Mouse (Mus musculus) thymus, adult 18-20 months (tissue): ENCODE measurements around the gene Mrps21.
A peak's percentile ranks its signal among the peaks of the same experiment; 100 is the strongest.

Experiments used
- DNase-seq, 2 experiments: peaks; one replicate each; pipeline ENCODE4 v3.0.0; 2022; ENCODE audit warnings: mixed read lengths in 2 of 2

The Mrps21 gene

GRCm38 (mm10) chr3:95842503-95843214 is 28.7 kb downstream of the Mrps21 start:
- DNase-seq = no peak

DNA sequence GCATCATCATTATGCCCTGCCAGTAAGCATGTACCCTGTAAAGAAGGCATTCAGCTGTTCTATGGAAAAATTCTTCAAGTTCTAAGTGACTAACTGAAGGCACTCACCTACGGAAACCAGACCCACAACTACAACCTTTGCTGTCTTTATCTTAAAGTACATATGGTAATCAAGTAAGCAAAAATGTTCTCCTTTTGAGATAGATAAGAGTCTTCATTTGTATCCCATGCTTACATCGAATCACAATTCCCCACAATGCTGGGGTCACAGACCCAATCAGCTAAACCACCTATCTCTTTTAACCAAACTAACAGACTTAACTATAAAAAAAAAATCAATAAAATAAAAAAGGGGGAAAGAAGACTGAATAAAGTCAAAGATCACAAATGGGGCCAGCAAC is 32.1 kb downstream of the Mrps21 start:
- DNase-seq = no peak

DNA sequence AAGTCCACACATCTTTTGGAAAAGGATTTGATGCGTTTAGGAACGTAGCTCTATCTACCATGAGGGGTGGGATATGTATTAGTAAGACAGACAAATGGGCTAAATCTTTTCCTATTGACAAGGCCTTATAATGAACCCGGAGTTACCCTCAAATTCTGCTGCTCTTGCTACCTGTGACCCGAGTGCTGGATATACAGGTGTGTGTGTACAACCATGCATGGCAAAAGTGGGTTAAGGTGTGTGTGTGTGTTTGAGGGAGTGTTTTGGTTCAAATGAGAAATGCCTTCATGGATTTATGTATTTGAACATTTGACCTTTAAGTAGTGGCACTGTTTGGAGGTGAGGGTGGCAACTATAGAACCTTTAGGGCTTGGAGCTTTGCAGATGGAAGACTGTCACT is 42.3 kb downstream of the Mrps21 start:
- no peak for DNase-seq

- no peak for DNase-seq
Observed at GRCm38 (mm10) chr3:95826275-95826674, 45.0 kb downstream of the Mrps21 start.

- no peak for DNase-seq
Observed at GRCm38 (mm10) chr3:95820046-95821010, 51.0 kb downstream of the Mrps21 start.

DNA sequence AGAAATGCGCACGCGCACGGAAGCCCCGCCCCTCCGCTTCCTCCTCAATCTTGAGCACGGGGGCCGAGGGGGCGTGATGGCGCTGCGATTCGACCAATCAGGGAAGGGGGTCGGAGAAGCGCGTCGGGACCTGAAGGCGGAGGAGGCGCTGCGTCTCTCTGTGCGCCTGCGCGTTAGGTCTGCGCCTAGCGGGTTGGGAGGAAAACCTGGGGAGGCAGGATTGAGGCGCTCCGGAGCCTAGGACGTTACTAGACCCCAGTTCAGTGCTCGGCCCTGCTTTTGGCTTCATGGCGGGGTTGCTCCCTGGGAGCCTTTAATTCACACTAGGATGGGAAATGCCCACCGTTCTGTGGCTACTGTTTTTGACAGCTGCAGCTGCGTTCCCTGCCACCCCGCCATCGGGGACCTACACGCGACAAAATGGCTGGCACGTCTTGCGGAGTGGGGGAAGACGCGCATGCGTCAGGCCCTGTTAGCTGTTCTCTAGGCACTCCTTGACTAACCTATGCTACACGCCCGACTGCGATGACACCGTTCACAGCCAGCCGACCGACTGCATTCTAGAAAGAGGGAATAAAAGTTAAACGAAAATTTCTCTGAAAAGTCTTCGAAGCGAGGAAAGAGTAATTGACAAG is 51.9 kb downstream of the Mrps21 start:
- peak; percentile 99 to 100 for DNase-seq

DNA sequence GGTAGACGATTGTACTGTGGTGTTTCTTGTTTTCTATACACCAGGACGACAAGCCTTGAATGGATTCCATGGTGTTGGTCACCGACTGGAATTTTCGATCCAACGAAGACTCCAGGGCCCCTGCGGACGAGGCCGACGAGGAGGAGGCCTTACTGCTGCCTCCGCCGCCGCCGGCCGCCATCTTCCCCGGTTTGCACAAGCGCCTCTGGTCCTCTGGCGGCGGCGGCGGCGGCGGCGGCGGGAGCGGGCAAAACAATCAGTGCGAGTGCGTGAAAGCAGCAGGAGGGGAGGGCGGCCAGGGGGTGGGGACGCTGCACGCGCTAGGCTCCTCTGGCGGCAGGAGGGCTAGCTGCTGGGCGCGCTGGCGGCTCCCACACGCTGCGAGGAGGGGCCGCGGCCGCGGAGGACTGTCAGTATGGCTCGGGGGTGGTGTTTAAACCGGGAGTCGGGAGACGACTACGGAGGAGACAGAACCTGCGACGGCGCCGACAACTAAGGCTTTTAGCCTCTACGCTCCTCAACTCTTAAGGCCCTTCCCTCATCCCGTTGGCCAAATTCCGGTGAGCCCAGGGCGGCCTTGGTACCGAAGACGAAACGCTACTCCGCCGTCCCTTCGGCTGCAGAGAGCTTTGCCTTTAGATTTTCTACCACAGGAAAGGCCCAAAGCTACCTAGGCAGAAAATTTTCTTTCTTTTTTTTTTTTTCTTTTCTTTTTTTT is 52.6 kb downstream of the Mrps21 start, which contains the start of gene Rprd2:
Gene Rprd2 (minus strand): TSS at position 293 of the 718 bp plus-strand sequence.
- peak; percentile 48 to 66 for DNase-seq

DNA sequence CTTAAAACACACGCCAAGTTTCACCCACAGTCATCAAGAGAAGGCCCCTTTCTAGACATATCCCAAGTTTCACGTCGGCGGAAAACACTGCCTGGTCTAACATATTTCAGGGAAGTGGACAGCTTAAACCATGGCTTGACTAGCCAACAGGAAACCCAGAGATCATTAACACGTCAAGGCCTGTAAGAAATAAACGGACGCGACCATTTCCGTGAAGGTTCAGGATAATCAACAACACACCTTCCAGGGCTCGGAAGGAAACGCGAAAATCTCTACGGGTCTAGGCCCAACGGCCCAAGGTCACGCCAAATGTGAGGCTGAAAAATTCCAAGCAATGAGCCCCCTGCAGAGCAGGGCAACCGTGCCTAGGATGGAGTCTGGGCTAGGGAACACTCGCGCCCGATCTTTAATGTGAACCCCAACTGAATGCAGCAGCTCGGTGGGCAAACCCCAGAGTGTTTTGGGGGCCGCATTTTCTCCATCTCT is 53.2 kb downstream of the Mrps21 start:
- DNase-seq = peak in 1 of 2 experiments; percentile 22

DNA sequence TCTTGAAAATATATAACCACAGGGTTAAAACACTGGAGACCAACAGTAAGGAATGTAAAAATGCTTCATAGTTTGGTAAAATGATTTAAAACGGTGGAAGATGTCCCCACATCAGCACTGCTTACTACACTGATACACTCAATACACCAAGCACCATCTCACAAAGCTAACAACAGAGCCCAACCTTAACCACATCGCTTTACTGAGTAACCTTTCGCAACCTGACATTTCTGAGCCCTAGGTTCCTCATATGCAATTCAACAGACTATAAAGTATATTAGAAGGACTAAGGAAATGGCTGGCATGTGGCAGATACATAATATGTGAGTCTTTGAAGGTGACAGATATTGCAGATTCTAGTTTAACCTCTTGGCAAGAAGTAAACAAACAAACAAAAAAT is 54.6 kb downstream of the Mrps21 start:
- no peak for DNase-seq
